Mouse (Mus musculus) embryonic fibroblast, embryonic 13.5 days (primary cell): ENCODE data around the gene Synpo2.

Experiments used
- CTCF ChIP-seq: IDR thresholded peaks from 2 replicates; pipeline ENCODE4 v1.5.1; 2011; ENCODE audit warnings: mild to moderate bottlenecking, control low read depth, low read length, moderate library complexity, borderline replicate concordance; ENCODE audit not compliant: insufficient read depth
- POLR2A ChIP-seq: IDR thresholded peaks from 2 replicates; pipeline ENCODE4 v1.6.1; 2011; ENCODE audit warnings: low read depth, mild to moderate bottlenecking, control low read depth, low read length, moderate library complexity

- no peak for TF ChIP-seq POLR2A
- no peak for TF ChIP-seq CTCF
These were observed 154.3 kb downstream of the Synpo2 start for GRCm38 (mm10) chr3:123081665-123082064.
